Mouse (Mus musculus) frontal cortex, adult (tissue): ENCODE results near the gene Soga1.

ENCODE experiments used
- ATAC-seq: cut with Nextera tagmentation; 2 replicates; pipeline ENCODE4 v1.9.2; 2017; ENCODE audit warnings: mild to moderate bottlenecking, moderate library complexity, mixed read lengths; ENCODE audit not compliant: low TSS enrichment

The Soga1 gene

DNA sequence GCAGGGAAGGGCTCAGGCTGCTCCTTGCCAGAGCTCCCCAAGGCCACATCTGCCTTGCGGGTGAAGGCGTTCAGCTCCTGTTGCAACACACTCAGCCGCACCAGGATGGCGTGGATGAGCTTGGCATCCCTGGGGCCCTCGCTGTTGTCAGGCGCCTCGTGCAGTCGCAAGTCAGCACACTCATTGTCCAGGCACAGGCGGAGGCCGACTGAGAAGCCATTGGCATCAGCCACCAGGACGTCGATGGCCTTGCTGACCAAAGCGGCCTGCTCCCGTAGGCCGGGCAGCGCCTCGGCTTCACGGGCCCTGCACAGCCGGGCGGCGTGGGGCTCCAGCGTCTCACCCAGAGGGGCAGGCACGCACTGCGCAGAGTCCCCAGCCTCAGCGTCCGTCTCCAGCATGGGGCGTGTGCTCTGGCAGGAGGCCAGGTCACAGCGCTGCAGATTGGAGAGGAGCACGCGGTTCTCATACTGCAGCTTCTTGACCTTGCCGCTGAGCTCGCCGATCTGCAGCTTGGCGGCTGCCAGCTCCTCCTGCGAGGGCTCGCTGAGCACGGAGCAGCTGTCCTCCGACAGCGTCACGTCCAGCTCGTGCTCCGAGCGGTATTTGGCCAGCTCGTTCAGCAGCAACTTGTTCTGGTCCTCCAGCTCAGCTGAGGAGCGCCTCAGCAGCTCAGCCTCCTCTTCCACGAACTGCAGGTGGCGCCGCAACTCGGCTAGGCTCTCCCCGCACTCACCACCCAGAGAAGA lies 39.0 kb downstream of the Soga1 start:
- 0 out of 2 replicates have a peak, but pooled peaks have one; percentile 41 for ATAC-seq

GRCm38 (mm10) chr2:157037303-157037702 lies 41.8 kb downstream of the Soga1 start:
- no peak for ATAC-seq

- no peak for ATAC-seq
These were observed 42.7 kb downstream of the Soga1 start for GRCm38 (mm10) chr2:157036400-157036799.

DNA sequence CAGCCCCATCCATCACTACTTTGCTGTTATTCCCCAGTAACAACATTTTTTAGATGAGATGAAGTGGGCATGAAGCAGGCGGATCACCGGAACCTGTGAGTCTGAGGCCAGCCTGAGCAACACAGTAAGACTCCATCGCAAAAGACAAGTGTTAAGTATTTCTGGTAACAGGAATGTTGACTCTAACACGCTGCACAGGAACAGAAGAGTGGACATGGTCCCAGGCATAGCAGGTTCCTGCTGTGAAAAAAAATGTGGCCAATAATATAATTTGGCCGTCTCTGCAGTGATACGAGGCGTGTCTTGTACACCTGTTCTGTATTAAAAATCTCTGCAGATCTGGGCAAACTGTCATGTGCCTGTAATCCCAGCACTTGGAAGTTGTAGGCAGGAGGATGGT lies 43.7 kb downstream of the Soga1 start:
- no peak for ATAC-seq

DNA sequence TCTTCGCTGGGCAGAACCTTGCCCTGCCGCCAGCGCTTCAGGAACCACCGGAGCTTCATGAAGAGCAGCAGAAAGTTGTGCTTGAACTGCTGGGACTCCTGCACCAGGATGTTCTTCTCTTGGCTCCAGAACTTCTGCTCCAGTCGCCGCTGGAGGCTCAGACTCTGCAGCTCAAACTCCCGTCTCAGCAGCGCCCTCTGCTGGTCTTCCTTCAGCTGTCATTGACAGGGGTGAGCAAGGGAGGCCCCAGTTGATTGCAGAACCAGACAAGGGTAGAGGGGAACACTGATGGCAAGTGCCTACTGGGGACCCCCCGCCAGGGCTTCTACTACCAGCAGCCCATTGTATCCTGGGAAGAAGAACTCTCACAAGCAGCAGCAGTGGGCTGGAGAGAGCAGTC lies 48.2 kb downstream of the Soga1 start:
- ATAC-seq: peak; percentile 84

GRCm38 (mm10) chr2:157028261-157028660 lies 50.8 kb downstream of the Soga1 start:
- no peak for ATAC-seq

DNA sequence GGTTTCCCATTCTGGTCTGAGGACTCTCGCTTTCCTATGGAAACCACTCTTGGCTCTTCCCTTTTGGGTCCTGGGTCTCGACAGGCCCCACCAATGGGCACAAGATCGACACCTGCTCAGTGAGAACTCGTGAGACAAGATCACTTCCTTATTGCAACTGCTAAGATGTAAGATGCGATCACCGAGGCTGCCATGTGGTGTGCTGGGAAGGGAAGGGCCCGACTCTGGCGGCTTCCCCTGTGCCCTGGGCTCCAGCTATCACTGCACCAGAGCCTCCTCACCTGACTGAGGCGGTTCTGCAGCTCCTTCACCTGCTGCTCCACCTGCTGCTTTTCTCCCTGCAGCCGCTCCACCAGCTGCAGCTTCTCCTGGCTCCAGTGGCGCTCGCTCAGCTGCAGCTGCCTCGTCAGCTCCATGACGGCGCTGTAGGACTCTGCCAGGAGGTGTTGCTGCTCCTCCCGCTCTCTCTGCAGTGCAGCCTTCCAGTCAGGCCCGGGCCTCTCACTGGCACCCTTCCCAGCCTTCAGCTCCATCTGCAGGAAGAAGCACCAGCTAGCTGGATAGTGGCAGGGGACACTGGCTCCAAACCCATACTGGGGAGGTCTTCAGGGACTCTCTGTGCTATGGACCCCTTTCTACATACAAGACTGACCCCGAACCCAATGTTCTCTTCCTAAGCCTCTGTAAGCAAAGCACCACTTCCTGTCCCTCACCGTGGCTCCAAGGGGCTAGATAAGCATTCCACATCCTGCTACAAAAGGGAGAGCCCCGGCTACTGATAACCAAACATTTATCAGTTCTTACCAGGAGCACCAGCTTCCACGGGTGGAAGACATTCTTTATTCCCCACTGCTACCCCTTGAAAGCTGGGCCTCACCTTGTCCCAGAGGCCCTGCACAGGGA lies 51.7 kb downstream of the Soga1 start:
- peak; percentile 83; the same call in 1 of the 2 replicates for ATAC-seq

DNA sequence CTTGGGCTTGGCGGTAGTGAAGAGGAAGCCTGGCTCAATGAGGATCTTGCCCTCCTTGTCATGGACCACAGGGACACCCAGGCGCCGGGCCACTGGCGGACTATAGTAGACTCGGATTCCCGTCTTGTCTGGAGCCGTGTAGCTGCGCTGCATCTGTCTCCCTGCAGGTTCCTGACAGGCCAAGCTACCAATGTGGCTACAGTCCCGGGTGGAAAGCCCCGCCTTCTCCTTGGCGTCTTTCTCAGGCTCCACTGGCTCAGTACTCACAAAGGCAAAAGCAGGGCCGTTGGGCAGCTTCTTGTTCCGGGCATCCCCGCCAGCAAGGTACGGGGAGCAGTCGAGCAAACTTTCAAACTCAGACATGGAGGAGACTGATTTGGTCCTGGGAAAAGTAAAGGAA lies 57.9 kb downstream of the Soga1 start:
- ATAC-seq: no peak

DNA sequence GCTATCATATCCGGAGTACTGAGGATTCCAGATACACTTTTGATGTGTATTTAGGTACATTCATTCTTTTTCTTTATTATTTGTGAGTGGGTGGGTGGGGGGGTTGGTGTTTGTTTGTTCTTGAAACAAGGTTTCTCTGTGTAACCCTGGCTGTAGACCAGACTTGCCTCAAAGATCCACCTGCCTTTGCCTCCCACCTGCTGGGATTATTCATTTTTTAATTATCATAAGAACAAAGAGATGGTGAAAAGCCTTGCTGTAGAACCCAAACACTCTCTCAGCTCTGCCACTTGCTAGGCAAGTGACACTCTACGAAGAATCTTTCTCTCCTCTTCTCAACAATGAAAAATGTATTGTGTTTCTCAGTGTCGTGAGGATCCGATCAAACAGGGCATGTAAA lies 59.8 kb downstream of the Soga1 start:
- no peak for ATAC-seq

GRCm38 (mm10) chr2:157016529-157017270 lies 62.4 kb downstream of the Soga1 start:
- no peak for ATAC-seq

DNA sequence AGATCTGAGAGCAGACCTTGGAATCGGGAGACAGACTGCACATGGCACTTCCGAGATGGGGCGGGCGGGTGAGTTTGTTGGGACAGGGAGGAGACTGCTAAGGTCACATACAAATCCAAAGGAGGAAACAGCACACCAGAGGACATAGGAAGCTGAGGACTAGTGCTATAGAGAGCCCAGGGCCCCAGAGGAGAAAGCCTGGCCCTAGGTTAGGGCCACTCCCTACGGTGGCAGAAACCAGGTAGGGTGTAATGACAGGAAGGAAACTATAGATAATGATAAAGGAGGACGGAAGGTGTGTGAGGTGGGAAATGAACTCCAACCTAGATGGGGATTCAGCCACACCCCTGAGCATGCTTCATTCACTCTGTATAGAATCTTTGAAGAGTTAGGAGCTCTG lies 66.7 kb downstream of the Soga1 start:
- ATAC-seq: no peak

- no peak for ATAC-seq
These were observed 68.3 kb downstream of the Soga1 start for GRCm38 (mm10) chr2:157010634-157011310.

- peak; percentile 48 for ATAC-seq
These were observed 68.9 kb downstream of the Soga1 start for GRCm38 (mm10) chr2:157010121-157010520.

- ATAC-seq: no peak
These were observed 70.5 kb downstream of the Soga1 start for GRCm38 (mm10) chr2:157008509-157008908.

GRCm38 (mm10) chr2:157007234-157007596 lies 71.8 kb downstream of the Soga1 start:
- ATAC-seq: no peak

GRCm38 (mm10) chr2:157006511-157007233 lies 72.4 kb downstream of the Soga1 start, which contains the start of gene Dsn1:
Gene Dsn1, minus strand, starts transcription at chr2:157007154.
- ATAC-seq: peak; percentile 79

DNA sequence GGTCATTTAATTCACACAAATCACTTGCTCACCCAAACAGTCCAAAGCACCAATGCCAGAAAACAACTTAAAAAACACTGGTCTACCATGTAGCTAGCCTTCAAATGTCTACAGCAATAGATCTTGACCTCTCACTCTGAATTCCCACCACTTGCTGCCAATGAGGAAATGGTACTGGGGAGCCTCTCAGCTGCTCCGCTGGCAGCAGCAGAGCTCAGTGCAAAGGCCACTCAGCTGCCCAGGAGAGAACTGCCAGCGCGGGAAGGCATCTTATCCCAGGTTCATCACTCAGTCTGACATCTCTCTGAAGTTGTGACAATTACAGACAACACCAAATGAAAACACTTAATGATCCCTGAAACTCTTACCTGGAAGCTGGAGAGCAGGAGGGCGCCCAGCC lies 76.7 kb downstream of the Soga1 start:
- ATAC-seq: no peak

- ATAC-seq: no peak
These were observed 80.8 kb downstream of the Soga1 start for GRCm38 (mm10) chr2:156998263-156998662.

DNA sequence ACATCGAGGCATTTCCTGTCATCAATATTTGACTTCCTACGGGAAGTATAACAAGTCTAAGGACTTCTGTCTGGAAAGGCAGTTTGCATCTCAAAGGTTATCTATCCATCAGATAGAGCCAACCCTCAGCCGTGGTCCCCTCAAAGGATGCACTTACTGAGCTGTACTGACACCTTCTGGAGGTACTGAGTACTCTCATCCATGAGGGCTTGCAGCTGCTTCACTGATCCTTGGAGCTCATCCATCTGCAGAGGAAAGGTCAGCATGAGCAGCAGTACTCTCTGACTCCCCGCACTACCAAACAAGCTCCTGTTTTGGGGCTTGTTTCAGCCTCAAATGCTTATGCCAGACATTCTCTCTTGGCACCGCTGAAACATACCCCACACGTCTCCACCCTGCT lies 82.5 kb downstream of the Soga1 start:
- ATAC-seq: peak; percentile 81

DNA sequence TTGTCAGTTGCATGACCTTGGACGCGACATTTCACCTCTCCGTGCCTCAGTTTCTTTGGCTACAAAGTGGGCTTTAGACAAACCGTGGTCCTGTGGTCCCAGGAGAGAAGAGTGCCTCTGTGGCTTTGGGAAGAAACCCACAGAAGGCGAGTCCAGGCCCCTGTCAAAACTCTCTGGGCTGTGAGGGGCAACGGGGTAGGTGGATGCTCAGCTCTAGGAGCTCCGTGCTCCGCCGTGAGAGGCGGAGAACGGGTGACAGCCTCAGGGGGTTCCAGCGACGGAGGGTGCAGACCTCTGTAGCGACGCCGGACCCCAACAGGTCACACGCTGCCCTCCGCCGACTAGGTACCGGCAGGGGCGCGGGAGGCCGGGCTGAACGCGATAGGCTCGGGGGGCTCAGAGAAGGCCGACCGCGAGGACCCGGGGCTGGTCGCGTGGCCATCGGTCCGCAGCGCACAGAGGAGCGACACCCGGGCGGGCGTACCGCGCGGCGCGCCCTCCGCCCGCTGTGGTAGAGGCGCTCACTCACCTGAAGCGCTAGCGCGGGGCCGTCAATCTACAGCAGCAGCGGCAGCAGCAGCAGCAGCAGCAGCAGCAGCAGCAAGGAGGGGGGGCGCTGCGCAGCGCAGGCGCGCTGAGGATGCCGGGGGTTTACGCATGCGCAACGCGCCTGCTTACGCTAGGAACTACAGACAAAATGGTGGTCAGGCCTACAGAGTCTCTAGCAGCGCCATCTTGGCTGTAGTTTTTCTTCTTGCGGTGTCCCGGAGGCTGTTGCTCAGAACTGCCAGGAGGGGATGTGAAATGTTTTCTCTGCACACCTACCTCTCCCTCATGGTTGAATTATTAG lies 87.4 kb downstream of the Soga1 start, which contains the start of gene Ndrg3:
Gene Ndrg3 (minus strand): TSS at position 587 of the 850 bp plus-strand sequence.
- peak; percentile 88 for ATAC-seq
